ENCODE assay signal across 9 mouse cellular contexts in genomic region chr2:170002594-170003504, GRCm38 (mm10).
A peak's percentile ranks its signal among the peaks of the same experiment; 100 is the strongest.
DNase-seq lines count a peak whose midpoint lies in the region.
"Had no signal": no experiment of that assay in that cellular context is flagged by ENCODE, and none has a peak within 500 bp of the region (broad histone marks: within the 10 kb centered on the region; RNA-seq: fewer than 3 reads in every experiment).

No protein-coding gene starts in this region.

- intact Hi-C loops in heart, postnatal 14 days (cut with DNase I), result no loop called here

- H3K4me1 ChIP-seq in brown adipose tissue, adult 24 weeks (ENCODE audit: control insufficient read depth, insufficient read depth, insufficient read length, low read length), result 0 out of 2 replicates have a peak, but pooled peaks cover 3% of the 10 kb centered on the region

- 0 out of 2 replicates have a peak overlapping the region, but pooled peaks have one; percentile 12 for H3K27ac ChIP-seq in brown adipose tissue, adult 24 weeks (replicated peaks; ENCODE audit: low read depth, low read length)

- H3K4me3 ChIP-seq in brown adipose tissue, adult 24 weeks (ENCODE audit: insufficient read depth, low read depth, low read length), result no peak overlapping the region
- H3K4me3 ChIP-seq: erythroblast, embryonic 14.5 days had no signal

- DNase-seq in heart, adult 11 months, result peak; percentile 93
- DNase-seq in heart, postnatal 14 days, result no peak
- DNase-seq in gastrocnemius, postnatal 10 days, result peak; percentile 47
- peak; percentile 9 to 32 for DNase-seq in left cerebral cortex, adult 8-10 months (ENCODE audit: low spot score in 2 of 2)
- peak; percentile 76 to 81 for DNase-seq in lung, postnatal 4 days
- DNase-seq in testis, postnatal 10 days (ENCODE audit: low spot score), result peak; percentile 56
- DNase-seq in embryo, embryonic 11 days, result no peak

Comparison
In these comparisons a context has a peak if more than half of its experiments do, and no peak if none do; other contexts are left out.
1. DNase-seq: peak in heart, adult 11 months (single experiment), gastrocnemius, postnatal 10 days (single experiment), left cerebral cortex, adult 8-10 months (2 of 2), lung, postnatal 4 days (2 of 2) and testis, postnatal 10 days (single experiment); none in heart, postnatal 14 days (0 of 2) and embryo, embryonic 11 days (single experiment).